Mouse (Mus musculus): ENCODE measurements around the gene Cops7a. TPM values are rescaled to one million over a fixed set of nuclear protein-coding genes. Genes with fewer than 3 reads are reported as not detected.
A peak's percentile ranks its signal among the peaks of the same experiment; 100 is the strongest.

Cops7a gene
- polyA plus RNA-seq, 1 experiment from 2014 or later, result 94.4 TPM

DNA sequence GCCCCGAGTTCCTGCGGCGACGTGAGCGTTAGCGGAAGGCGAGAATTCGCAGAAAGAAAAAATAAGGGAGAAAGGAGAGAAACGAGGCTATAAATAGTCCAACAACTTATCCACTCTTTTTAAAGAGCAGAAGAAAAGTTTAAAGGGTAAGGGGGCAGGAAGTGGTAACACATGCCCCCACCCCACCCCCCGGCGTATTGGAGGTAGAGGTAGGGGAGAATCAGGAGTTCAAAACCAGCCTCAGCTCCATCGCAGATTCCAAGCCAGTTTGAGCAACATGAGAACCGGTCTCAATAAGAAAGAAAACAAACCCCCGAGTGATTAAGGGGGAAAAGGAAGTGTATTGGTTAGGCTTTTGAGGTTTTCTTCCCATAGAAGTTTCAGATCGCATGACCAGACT is 409 bp upstream of the Cops7a start:
- ATAC-seq, result no peak; the same call in 1 of the 2 replicates
- peak overlapping the region; percentile 99 for H3K4me2 ChIP-seq (ENCODE audit: low read length)

DNA sequence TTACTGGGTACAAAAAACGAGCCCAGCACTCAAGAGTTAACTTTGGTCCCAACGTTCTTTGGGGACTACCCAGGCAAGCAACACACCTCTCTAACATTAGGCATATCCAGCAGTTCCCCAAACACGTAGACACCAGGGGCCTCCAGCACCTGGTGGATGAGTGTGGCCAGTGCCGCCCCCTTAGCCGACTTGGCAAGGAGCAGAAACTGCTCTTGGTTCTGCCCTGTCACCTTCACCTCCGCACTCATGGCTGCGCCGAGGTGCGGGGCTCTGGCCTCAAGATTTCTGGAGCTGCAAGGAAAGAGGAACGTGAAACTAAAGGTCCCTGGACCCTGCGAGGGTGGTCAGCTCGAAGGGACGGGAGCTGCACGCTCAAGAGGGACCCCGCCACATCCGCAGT is 700 bp downstream of the Cops7a start:
- Histone ChIP-seq H3K9ac (replicated peaks; ENCODE audit: low read depth, low read length) (peak overlapping the region; percentile 82), H3K9me3 (ENCODE audit: control insufficient read depth, low read length) (0 out of 2 replicates have a peak, but pooled peaks cover 3% of the 10 kb centered on the region), H3K4me2 (ENCODE audit: low read length) (peak overlapping the region; percentile 99), H3K27me3 (replicated peaks; ENCODE audit: control insufficient read depth, insufficient read depth, low read length) (no peaks in the 10 kb centered on the region), H3K36me3 (ENCODE audit: control insufficient read depth, insufficient read depth) (peaks cover 6% of the 10 kb centered on the region), H3K4me1 (replicated peaks; ENCODE audit: control insufficient read depth, insufficient read depth, low read length) (peaks cover 13% of the 10 kb centered on the region), H3K4me3 (replicated peaks; ENCODE audit: low read length) (peak overlapping the region; percentile 71), H3K27ac (ENCODE audit: low read length) (peak overlapping the region; percentile 85)
- no peak; the same call in 1 of the 2 replicates for ATAC-seq
- WGBS, result 40% methylated on average over 16 of the region's 16 CpGs

More for the DNA sequence above, 409 bp upstream of the Cops7a start:
- peaks cover 13% of the 10 kb centered on the region for H3K4me1 ChIP-seq (replicated peaks; ENCODE audit: control insufficient read depth, insufficient read depth, low read length)
- H3K4me3 ChIP-seq (replicated peaks; ENCODE audit: low read length), result peak overlapping the region; percentile 71
- H3K27me3 ChIP-seq (replicated peaks; ENCODE audit: control insufficient read depth, insufficient read depth, low read length), result no peaks in the 10 kb centered on the region
- peak overlapping the region; percentile 85 for H3K27ac ChIP-seq (ENCODE audit: low read length)
- peaks cover 1% of the 10 kb centered on the region; the same call in 1 of the 2 replicates for H3K36me3 ChIP-seq (ENCODE audit: control insufficient read depth, insufficient read depth)
- 0 out of 2 replicates have a peak, but pooled peaks cover 3% of the 10 kb centered on the region for H3K9me3 ChIP-seq (ENCODE audit: control insufficient read depth, low read length)
- 17% methylated on average over 15 of the region's 15 CpGs for WGBS
- H3K9ac ChIP-seq (replicated peaks; ENCODE audit: low read depth, low read length), result peak overlapping the region; percentile 82

GRCm38 (mm10) chr6:124961021-124961420 is 4.3 kb downstream of the Cops7a start:
- Histone ChIP-seq H3K4me2 (ENCODE audit: low read length) (no peak overlapping the region), H3K9ac (replicated peaks; ENCODE audit: low read depth, low read length) (no peak overlapping the region), H3K4me3 (replicated peaks; ENCODE audit: low read length) (no peak overlapping the region), H3K27ac (ENCODE audit: low read length) (no peak overlapping the region), H3K27me3 (replicated peaks; ENCODE audit: control insufficient read depth, insufficient read depth, low read length) (no peaks in the 10 kb centered on the region), H3K36me3 (ENCODE audit: control insufficient read depth, insufficient read depth) (peaks cover 16% of the 10 kb centered on the region), H3K9me3 (ENCODE audit: control insufficient read depth, low read length) (no peaks in the 10 kb centered on the region), H3K4me1 (replicated peaks; ENCODE audit: control insufficient read depth, insufficient read depth, low read length) (peaks cover 11% of the 10 kb centered on the region)
- 94% methylated on average over 12 of the region's 12 CpGs for WGBS
- ATAC-seq, result no peak

- Histone ChIP-seq H3K27me3 (replicated peaks; ENCODE audit: control insufficient read depth, insufficient read depth, low read length) (no peaks in the 10 kb centered on the region), H3K4me3 (replicated peaks; ENCODE audit: low read length) (no peak overlapping the region), H3K4me2 (ENCODE audit: low read length) (no peak overlapping the region), H3K9me3 (ENCODE audit: control insufficient read depth, low read length) (no peaks in the 10 kb centered on the region), H3K27ac (ENCODE audit: low read length) (no peak overlapping the region), H3K36me3 (ENCODE audit: control insufficient read depth, insufficient read depth) (peaks cover 16% of the 10 kb centered on the region), H3K4me1 (replicated peaks; ENCODE audit: control insufficient read depth, insufficient read depth, low read length) (peaks cover 9% of the 10 kb centered on the region), H3K9ac (replicated peaks; ENCODE audit: low read depth, low read length) (no peak overlapping the region)
- 91% methylated on average over 13 of the region's 13 CpGs for WGBS
- no peak for ATAC-seq
Observed at GRCm38 (mm10) chr6:124959960-124960359, 5.4 kb downstream of the Cops7a start.

DNA sequence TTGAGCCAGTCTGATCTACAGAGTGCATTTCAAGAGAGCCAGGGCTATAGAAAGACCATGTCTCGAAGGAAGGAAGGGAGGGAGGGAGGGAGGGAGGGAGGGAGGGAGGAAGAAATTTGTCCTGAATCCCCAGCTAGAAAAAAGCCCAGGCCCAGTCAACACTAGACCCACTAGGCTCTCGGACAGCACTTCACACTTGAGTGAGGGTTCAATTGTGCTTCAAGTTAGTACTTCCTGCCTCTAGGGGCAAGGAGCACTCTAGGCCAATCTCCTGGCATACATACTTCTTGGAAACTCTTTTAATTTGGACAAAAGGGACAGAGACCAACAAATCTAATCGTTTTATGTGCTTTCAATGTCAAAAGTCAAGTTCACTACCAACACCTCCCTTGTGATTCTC is 7.2 kb downstream of the Cops7a start:
- no peak for ATAC-seq
- Histone ChIP-seq H3K36me3 (ENCODE audit: control insufficient read depth, insufficient read depth) (peaks cover 16% of the 10 kb centered on the region), H3K4me3 (replicated peaks; ENCODE audit: low read length) (no peak overlapping the region), H3K27me3 (replicated peaks; ENCODE audit: control insufficient read depth, insufficient read depth, low read length) (no peaks in the 10 kb centered on the region), H3K9me3 (ENCODE audit: control insufficient read depth, low read length) (no peaks in the 10 kb centered on the region), H3K4me1 (replicated peaks; ENCODE audit: control insufficient read depth, insufficient read depth, low read length) (no peaks in the 10 kb centered on the region), H3K9ac (replicated peaks; ENCODE audit: low read depth, low read length) (no peak overlapping the region), H3K4me2 (ENCODE audit: low read length) (no peak overlapping the region), H3K27ac (ENCODE audit: low read length) (no peak overlapping the region)
- 88% methylated on average over 3 of the region's 3 CpGs for WGBS

DNA sequence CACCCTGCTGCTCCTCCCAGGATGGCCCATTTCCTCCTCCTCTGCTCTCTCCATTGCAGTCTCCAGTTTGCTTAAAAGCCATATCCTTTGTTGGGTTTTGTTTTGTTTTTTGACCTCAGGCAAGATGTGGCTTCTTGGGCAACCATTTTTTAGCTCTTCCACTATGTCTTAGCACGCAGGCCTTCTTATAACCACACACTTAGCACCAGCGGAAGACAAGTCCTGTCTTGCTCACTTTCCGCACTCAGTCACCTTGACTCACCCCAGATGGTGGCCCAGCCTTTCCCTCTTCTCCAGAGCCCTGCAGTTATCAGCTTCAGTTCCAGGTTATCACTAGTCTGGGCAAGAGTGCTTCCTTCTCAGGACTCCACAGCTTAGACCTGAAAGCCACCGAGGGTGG is 10.1 kb downstream of the Cops7a start:
- no peak overlapping the region for H3K4me2 ChIP-seq (ENCODE audit: low read length)
- H3K4me1 ChIP-seq (replicated peaks; ENCODE audit: control insufficient read depth, insufficient read depth, low read length), result no peaks in the 10 kb centered on the region
- H3K27ac ChIP-seq (ENCODE audit: low read length), result no peak overlapping the region
- no peak for ATAC-seq
- H3K9me3 ChIP-seq (ENCODE audit: control insufficient read depth, low read length), result no peaks in the 10 kb centered on the region
- H3K9ac ChIP-seq (replicated peaks; ENCODE audit: low read depth, low read length), result no peak overlapping the region
- no peaks in the 10 kb centered on the region for H3K27me3 ChIP-seq (replicated peaks; ENCODE audit: control insufficient read depth, insufficient read depth, low read length)
- 97% methylated on average over 4 of the region's 4 CpGs for WGBS
- no peak overlapping the region for H3K4me3 ChIP-seq (replicated peaks; ENCODE audit: low read length)
- H3K36me3 ChIP-seq (ENCODE audit: control insufficient read depth, insufficient read depth), result peaks cover 11% of the 10 kb centered on the region

GRCm38 (mm10) chr6:124953991-124954715 is 11.2 kb downstream of the Cops7a start:
- no peaks in the 10 kb centered on the region for H3K27me3 ChIP-seq (replicated peaks; ENCODE audit: control insufficient read depth, insufficient read depth, low read length)
- H3K27ac ChIP-seq (ENCODE audit: low read length), result no peak overlapping the region
- H3K4me1 ChIP-seq (replicated peaks; ENCODE audit: control insufficient read depth, insufficient read depth, low read length), result no peaks in the 10 kb centered on the region
- H3K4me2 ChIP-seq (ENCODE audit: low read length), result no peak overlapping the region
- H3K36me3 ChIP-seq (ENCODE audit: control insufficient read depth, insufficient read depth), result peaks cover 6% of the 10 kb centered on the region
- H3K4me3 ChIP-seq (replicated peaks; ENCODE audit: low read length), result no peak overlapping the region
- 82% methylated on average over 2 of the region's 2 CpGs for WGBS
- H3K9ac ChIP-seq (replicated peaks; ENCODE audit: low read depth, low read length), result no peak overlapping the region
- ATAC-seq, result no peak
- H3K9me3 ChIP-seq (ENCODE audit: control insufficient read depth, low read length), result no peaks in the 10 kb centered on the region

DNA sequence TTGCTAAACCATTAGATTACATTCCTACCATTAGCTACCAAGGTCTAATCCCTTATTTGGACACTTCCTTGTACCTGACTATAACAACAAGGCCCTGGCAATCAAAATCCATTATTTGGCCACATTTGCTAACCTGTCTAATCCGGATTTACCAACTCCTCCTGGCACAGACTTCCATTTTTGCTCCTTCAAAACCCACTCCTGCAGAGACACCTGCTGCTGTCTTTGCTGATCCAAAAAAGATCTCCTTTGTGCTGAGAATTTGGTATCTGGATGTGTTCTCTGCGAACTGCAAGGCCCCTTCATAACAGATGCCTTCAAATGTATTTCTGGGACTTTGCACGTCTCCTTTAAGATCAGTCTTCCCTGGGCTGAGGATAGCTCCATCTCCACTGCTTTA is 21.8 kb downstream of the Cops7a start:
- Histone ChIP-seq H3K4me3 (replicated peaks; ENCODE audit: low read length) (no peak overlapping the region), H3K4me2 (ENCODE audit: low read length) (no peak overlapping the region), H3K4me1 (replicated peaks; ENCODE audit: control insufficient read depth, insufficient read depth, low read length) (no peaks in the 10 kb centered on the region), H3K27me3 (replicated peaks; ENCODE audit: control insufficient read depth, insufficient read depth, low read length) (no peaks in the 10 kb centered on the region), H3K27ac (ENCODE audit: low read length) (no peak overlapping the region), H3K36me3 (ENCODE audit: control insufficient read depth, insufficient read depth) (no peaks in the 10 kb centered on the region), H3K9me3 (ENCODE audit: control insufficient read depth, low read length) (no peaks in the 10 kb centered on the region), H3K9ac (replicated peaks; ENCODE audit: low read depth, low read length) (no peak overlapping the region)
- WGBS, result 90% methylated on average over 3 of the region's 3 CpGs
- no peak for ATAC-seq

GRCm38 (mm10) chr6:124941679-124942078 is 23.7 kb downstream of the Cops7a start:
- no peaks in the 10 kb centered on the region for H3K4me1 ChIP-seq (replicated peaks; ENCODE audit: control insufficient read depth, insufficient read depth, low read length)
- H3K4me3 ChIP-seq (replicated peaks; ENCODE audit: low read length), result no peak overlapping the region
- WGBS, result 90% methylated on average over 1 of the region's 1 CpGs
- H3K36me3 ChIP-seq (ENCODE audit: control insufficient read depth, insufficient read depth), result no peaks in the 10 kb centered on the region
- H3K27me3 ChIP-seq (replicated peaks; ENCODE audit: control insufficient read depth, insufficient read depth, low read length), result no peaks in the 10 kb centered on the region
- no peak overlapping the region for H3K9ac ChIP-seq (replicated peaks; ENCODE audit: low read depth, low read length)
- H3K27ac ChIP-seq (ENCODE audit: low read length), result no peak overlapping the region
- no peak for ATAC-seq
- H3K9me3 ChIP-seq (ENCODE audit: control insufficient read depth, low read length), result no peaks in the 10 kb centered on the region
- H3K4me2 ChIP-seq (ENCODE audit: low read length), result no peak overlapping the region
